Mouse (Mus musculus) cortical plate, adult 2 months (tissue): Measurements from ENCODE around the gene Fgfr2.

Source experiments
- CTCF ChIP-seq: fragments of 200-500 bp; IDR thresholded peaks from 2 replicates; pipeline ENCODE4 v1.5.1; 2011; ENCODE audit warnings: mild to moderate bottlenecking, control low read depth, low read length; ENCODE audit not compliant: insufficient read depth; ENCODE audit errors: extremely low read depth
- POLR2A ChIP-seq: fragments of 200-500 bp; IDR thresholded peaks from 2 replicates; pipeline ENCODE4 v1.6.1; 2011; ENCODE audit warnings: mild to moderate bottlenecking, low read length, control low read depth; ENCODE audit not compliant: insufficient read depth; ENCODE audit errors: extremely low read depth

DNA sequence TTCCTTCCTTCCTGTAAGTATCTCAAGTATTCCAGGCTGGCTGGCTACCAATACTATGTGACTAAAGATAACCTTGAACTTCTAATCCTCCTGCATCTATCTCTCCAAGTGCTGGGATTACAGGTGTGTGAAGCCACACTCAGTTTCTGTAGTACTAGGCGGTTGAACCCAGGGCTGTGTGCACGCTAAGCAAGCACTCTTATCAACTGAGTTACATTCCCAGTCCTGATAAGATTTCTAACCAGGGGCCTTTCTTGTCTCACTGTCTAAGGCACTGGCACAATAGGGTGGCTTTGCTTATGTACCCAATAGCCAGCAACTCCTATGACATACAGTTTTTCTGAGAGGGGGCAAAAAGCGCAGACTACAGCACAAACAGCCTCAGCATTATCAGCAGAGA is 2957.7 kb downstream of the Fgfr2 start:
- TF ChIP-seq CTCF, result no peak
- no peak for TF ChIP-seq POLR2A
